Mouse (Mus musculus) left cerebral cortex, postnatal 25 days (tissue): ENCODE measurements around the gene Irs1. TPM values are rescaled to one million over a fixed set of nuclear protein-coding genes. Genes with fewer than 3 reads are reported as not detected.
A peak's percentile ranks its signal among the peaks of the same experiment; 100 is the strongest.

Experiments
- DNase-seq, 2 experiments: peaks; one replicate each; pipeline ENCODE4 v3.0.0; 2022; ENCODE audit warnings: low spot score in 2 of 2, mixed read lengths in 1 of 2
- intact Hi-C: fragments of 180-260 bp; cut with DNase I; formaldehyde crosslinking; loops from one replicate; pipeline ENCODE4 v1.15.1; 2025
- total RNA-seq, 2 experiments: library from RNA; stranded (reverse); gene quantifications; 2 replicates each; pipeline ENCODE4 v1.2.3; 2021

Gene Irs1
- total RNA-seq, 2 experiments from 2014 or later, result 17.3 to 17.4 TPM

GRCm38 (mm10) chr1:82207511-82207910 lies 83.7 kb downstream of the Irs1 start:
- intact Hi-C loops, result no loop called here
- peak in 1 of 2 experiments; percentile 18 for DNase-seq

DNA sequence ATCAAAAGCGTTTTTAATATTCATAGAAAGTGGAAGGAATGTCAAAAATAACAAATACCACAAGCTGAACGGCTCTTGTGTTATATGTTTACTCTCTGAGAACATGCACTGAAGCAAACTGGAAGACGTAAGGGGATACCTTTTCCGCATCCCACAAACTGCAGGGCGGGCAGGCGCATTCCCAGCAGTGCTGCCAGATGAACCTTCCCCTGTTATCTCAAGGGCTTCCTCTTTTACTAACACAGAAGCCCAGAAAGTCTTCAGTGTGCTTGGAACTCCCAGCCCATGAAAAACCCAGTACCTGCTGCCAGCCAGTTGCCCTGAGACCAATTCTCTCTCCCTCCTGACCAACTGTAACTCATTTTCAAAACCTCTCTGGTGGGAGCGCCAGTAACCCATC lies 90.6 kb downstream of the Irs1 start:
- intact Hi-C loops, result no loop called here
- DNase-seq, result no peak

DNA sequence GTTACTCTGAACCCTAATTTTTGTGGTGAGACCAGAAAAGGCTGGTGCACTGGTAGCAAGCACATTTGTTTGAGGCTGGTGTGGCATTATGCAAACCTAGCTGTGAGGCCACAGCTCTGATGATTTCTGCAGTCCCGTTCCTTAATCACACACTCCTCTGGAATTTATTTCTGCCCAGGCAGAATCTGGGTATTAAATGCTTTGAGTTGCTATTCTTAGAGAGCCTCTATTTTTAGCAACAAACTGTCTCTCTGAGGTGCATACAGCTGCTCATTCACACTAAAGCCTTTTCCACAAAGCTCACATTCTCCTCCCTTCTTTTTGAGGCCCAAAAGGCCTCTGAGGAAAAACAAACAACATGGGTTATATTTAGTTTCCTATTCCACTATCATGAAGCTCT lies 91.3 kb downstream of the Irs1 start:
- intact Hi-C loops, result no loop called here
- DNase-seq, result peak; percentile 13 to 18

DNA sequence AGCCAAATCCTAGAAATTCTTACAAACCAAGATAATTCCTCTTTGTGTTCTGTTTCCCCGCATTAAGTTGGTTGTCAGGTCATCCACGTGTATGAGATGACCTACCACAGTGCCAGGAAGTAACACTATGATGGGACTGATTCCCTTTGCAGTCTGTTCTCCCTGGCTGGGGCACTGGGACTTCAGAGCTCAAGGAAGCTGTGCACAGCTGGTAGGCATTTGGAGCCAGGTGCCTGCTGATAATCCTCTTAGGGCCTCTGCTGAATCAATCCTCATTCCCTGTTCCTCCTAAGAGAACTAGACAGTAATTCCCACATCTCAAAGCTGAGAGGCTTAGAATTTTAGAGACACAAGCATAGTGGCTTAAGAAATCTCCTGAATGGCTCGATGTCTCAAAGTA lies 99.6 kb downstream of the Irs1 start:
- intact Hi-C loops, result no loop called here

DNA sequence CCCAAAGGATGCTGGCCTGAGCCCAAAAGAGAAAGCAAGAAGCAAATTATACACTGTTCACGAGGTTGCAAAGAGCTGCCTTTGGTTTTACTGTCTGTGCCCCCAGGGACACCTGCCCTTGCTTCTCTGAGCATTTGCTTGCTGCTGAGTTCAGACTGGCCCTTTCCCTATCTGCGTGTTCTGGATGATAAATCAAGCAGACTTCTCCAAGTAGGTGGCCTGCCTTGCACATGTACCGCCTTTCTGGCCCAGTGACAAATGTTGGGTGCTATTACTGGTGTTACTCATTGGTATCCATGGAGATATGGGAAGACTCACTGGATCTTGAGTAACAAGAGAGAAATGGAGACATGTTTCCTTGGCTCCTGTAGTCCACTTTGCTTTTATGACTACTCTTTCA lies 101.7 kb downstream of the Irs1 start:
- intact Hi-C loops, result no loop called here
- DNase-seq, result peak; percentile 67 to 91

More for the DNA sequence above, 99.6 kb downstream of the Irs1 start:
- no peak for DNase-seq

GRCm38 (mm10) chr1:82188549-82189231 lies 102.5 kb downstream of the Irs1 start:
- intact Hi-C loops, result no loop called here
- DNase-seq, result no peak

DNA sequence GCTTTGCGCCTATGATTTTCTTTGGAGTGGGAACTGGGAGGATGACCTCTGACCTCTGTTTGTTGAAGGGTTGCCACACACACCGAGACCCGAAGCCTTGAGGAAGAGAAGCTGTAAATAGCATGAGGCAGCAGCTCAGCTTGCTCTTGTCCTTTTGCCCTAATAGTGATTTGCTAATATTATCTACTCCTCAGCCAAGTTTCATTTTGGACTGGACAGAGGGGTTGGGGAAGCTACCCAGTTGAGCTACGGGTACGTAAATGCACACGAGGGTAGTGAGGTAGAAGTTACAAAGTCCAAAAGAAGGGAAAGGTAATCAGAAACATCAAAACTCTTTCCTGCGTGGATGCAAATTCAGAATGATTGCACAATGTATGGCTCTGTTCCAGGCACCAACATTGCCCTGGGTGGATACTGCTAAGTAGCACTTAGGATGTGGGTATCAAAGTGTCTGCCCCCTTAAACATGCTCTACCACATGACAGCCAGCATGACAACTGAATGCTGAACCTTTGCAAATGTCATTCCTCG lies 107.2 kb downstream of the Irs1 start:
- intact Hi-C loops, result no loop called here
- DNase-seq, result no peak

Other genes starting within 250 kb of the Irs1 start
- gene Gm9747, start 58.3 kb downstream of the Irs1 start, total RNA-seq, result not detected
- 1 to 10 TPM; 6.3 to 7.1 TPM for gene Rhbdd1, start 25.0 kb upstream of the Irs1 start, total RNA-seq